Mouse (Mus musculus) heart, adult 2 months (tissue): ENCODE measurements at regions not wholly inside any gene's neighbourhood (a gene's known extent, or its start where the extent isn't known, plus 50 kb on each side); places are given as distances from the start of the nearest gene placed in this dataset.

Source experiments
- CTCF ChIP-seq: fragments of 200-600 bp; IDR thresholded peaks from 2 replicates; pipeline ENCODE4 v1.8.1; 2022; ENCODE audit warnings: antibody characterized with exemption, mild to moderate bottlenecking, moderate library complexity
- EP300 ChIP-seq: fragments of 200-500 bp; IDR thresholded peaks from 2 replicates; pipeline ENCODE4 v1.6.1; 2011; ENCODE audit warnings: low read depth, low read length, control low read depth; ENCODE audit not compliant: insufficient read depth
- POLR2A ChIP-seq: fragments of 200-500 bp; IDR thresholded peaks from 2 replicates; pipeline ENCODE4 v1.6.1; 2011; ENCODE audit warnings: mild to moderate bottlenecking, low read depth, low read length, control low read depth; ENCODE audit not compliant: insufficient read depth

GRCm38 (mm10) chr8:26780515-26780914 lies 196.6 kb upstream of the Zfp703 start:
- no peak for TF ChIP-seq POLR2A
- no peak for TF ChIP-seq CTCF
- no peak for TF ChIP-seq EP300
